Mouse (Mus musculus) thymus, postnatal 0 days (tissue): Measurements from ENCODE around the gene Sergef. TPM values are rescaled to one million over a fixed set of nuclear protein-coding genes. Genes with fewer than 3 reads are reported as not detected.
A peak's percentile ranks its signal among the peaks of the same experiment; 100 is the strongest.

Experiments used
- DNase-seq: peaks from one replicate; pipeline ENCODE4 v3.0.0-alpha.2; 2015; ENCODE audit warnings: low spot score
- polyA plus RNA-seq: library from polyadenylated mRNA; unstranded; fragments of >200 nt; fragmentation: Nextera tagmentation; extraction: Ambion mirVana; gene quantifications from 2 replicates; pipeline ENCODE4 v1.2.1, GENCODE M21; 2015

Sergef gene
- polyA plus RNA-seq, 1 experiment from 2014 or later: 11.1 TPM

DNA sequence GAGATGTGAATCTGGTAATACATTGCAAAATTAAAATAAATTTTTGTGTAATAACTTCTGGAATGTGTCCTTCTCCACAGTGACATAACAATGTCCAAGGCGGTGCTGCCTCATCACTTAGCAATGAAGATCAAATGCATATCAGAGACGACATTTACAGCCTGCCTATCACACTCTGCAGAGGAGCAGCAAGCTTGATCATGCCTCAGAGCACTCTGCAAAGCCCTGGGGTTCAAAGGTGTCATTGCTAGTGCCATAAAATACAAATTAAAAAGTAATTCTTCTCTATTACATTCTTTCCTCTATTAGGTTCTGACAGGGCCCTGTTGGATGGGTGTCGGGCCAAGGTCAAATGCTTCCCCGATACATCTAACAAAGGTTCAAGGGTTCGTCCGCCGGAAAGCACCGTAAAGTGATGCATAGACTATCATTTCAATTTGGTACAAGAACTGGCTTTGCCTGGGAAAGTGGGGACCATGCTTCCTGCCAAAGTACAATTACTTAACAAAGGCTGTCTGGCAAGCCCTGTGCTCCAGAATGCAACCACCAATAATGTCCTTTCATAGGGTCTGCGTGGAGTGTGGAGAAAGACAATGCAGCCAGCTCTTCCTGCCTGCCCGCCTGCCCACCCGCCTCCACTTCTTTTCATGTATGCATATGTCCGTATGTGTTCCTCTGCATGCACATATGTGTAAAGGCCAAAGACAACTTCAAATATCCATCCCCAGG is 130.9 kb downstream of the Sergef start:
- DNase-seq: no peak

DNA sequence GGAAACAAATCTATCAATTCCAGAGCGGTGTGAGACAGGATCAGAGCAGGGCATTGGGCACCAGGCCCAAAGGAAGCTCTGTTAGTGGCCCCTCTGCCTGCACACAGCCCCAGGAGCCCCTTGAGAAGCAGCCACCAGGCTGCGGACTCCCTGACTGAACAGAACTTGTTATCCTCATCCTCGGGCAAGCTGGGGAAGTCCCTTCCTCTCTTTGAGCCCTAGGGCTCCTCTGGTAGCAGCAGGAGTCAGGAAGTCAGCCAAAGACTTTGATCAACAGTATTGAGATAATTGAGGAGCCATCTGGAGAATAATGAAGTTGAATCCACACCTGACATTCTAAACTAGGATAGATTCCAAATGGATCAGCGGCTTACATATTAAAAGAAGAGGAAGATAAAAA is 135.4 kb downstream of the Sergef start:
- DNase-seq: no peak

DNA sequence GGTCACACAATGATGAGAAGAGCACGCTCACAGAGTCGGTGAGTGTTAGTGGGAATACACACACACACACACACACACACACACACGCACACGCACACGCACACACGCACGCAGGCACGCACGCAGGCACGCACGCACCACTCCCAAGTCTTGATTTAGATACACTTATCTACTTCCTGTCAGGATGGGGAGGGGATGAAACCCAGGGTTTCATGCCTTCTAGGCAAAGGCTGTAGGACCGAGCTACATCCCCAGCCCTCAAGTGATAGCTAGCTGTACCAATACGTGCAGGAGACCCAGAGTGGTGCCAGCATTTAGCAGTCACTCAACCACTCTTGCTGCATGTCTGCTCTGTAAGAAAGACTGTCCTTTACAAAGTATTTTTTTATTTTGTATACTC is 137.0 kb downstream of the Sergef start:
- DNase-seq: no peak

DNA sequence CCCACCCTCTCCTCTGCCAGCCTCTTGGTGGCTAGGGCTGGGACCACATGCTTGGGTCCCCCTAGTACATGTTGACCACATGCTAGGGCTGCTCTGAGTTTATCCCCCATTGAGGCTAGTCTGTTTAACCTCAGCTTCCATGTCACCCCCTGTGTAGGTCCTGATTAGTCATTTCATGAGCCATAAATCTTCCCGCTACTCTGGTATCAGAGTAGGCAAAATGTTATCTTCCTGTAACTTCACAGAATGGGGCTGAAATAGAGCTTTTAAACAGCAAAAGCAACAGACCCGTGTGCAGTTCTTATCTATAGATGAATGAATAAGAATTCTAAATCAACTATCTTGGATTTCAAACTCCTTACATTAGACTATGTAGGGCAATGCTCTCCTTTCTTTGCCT is 138.1 kb downstream of the Sergef start:
- no peak for DNase-seq

DNA sequence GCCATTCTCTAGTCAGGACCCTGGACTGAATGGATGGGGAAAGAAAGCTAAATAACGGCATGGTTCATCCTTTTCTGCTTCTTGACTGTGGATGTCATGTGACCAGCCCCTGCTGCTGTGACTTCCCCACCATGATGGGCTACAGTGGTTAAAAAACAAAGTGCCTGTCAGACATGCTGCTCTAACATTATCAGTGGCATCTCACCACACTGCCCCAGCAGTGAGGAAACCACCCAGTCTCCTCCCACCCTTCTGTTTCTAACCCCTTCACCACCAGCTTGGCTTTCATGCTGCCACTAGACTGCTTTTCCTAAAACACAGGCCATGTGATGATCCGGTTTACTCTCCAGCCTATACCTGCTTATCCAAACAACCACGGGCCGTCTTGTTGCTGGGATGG is 140.0 kb downstream of the Sergef start:
- DNase-seq: peak; percentile 61

DNA sequence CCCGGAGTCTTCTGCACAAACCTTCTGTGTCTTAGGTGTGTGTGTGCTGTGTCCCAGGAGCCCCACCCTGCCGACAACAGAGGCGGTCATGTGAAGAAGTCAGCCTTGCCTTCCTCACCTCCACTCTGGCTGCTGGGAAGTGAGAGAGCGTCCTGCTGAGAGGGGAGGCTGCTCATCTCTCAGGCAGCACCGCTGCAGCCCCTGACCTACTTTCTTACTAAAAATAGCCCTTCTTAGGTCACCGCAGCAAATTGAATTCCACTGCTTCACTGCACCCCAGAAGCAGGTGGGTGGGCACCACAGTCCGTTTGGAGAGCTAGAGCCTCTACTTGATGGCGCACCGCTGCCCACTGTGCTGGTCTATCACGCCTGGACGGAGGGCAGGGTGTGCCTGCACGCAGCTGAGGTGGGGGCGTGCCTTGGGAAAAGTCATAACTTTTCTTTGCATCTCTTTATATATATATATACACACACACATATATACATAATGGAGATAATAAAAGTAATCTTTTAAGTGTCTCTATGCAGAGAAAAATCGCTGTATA is 147.4 kb downstream of the Sergef start:
- DNase-seq: no peak

DNA sequence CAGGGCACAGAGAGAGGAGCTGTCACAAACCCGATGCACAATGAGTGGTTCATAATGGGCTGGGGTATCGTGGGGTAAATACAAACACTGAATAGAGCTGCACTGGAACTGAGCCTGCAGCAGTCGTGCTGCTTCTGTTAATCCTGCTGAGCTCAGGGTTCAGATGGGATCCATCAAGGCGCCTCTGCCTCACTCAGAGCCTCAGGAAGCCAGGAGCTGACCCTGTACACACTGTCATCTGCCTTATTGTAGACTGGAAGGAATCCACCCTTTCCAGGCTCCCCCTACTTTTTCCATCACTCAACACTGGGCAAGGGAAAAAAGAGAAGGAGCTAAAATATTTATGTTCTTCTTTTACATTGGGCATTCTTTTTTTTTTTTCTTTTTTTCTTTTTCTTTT is 152.3 kb downstream of the Sergef start:
- no peak for DNase-seq

DNA sequence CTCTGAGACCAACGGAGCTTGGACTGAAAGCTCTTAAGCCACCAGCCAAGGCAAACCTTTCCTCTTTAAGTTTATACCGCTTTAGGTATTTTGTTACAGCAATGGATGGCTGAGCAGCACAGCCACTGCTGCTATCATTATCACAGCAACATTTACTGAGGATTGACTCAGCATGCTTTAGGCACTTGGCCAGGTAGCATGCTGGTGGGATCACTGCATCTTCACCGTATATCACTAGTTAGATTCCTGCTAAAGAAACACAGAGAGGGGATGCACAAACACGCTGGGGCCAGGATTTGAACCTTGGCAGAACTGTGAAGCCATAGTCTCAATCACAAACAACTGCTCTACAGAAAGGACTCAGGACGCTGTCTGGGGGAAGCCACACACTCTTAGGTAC is 152.8 kb downstream of the Sergef start:
- DNase-seq: no peak

DNA sequence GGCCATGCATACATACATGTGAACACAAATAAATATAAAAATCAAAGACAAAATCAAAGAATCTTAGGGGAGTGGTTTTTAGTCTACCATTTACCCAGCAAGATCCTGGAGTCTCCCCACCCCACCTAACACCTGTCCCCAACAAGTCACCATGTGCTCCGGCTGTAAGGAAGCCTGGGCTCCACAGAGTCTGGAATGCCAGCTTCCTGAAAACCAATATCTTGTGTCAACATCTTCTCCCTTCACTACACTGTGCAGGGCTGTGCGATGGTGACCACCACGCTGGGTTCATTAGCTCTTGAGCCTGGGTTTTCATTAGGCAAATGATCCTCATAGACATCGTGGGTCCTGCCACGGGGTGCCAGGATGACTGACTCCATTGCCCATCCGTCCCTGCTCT is 155.4 kb downstream of the Sergef start:
- DNase-seq: no peak

DNA sequence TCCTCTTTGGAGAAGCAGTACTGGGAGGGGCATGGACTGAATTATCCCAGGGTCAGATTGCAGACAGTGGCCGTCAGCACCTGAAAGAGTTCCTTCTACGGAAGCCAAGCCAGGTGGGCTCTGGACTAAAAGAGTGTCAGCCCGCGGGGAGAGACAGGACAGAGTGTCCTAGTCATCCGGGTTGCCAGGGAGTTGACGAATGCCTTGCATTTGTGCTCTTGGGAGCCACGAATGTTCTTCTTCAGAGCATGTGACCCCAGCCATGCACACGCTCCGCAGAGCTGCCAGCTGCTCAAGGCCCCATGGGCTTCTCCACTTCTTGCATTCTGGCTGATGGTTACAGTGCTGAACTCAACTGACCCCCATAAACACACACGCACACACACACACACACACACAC is 156.6 kb downstream of the Sergef start:
- no peak for DNase-seq

DNA sequence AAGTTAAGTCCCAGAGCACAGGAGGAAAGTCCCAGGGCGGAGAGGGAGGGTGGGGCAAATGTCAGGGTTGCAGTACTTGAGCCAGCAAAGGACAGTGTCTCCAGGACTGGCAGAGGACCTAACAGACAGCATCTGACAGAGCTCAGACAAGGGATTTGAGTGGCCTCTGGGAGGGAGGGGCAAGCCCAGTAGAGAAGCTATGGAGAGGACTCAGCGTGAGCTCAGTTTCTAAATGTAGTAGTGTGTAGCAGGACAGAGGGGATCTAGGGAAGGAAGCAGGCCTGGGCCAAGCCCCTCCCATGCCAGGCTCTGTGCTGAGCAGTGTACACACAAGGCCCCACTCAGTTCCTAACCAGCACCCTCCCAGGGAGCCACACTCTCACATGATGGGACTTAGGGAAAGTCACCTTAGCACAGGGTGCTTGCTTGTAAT is 157.5 kb downstream of the Sergef start:
- DNase-seq: no peak

DNA sequence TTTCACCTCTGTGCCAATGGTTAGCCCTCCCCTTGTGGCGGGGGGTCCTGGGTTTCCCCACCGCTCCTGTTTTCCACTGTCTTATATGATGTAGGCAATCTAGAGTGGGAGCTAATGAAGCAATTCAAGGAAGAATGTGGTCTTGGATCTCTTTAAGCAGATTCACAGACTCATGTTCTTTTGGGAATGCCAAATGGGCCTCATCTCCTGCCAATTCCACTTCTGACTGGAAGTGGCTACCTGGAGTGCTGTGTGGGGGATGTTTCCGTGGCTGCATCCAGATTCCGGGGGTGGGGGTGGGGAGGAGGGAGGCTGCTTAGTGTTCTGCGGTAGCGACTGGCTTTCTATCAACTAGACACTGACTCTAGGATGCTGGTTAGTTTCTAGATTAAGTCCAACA is 159.8 kb downstream of the Sergef start:
- no peak for DNase-seq

DNA sequence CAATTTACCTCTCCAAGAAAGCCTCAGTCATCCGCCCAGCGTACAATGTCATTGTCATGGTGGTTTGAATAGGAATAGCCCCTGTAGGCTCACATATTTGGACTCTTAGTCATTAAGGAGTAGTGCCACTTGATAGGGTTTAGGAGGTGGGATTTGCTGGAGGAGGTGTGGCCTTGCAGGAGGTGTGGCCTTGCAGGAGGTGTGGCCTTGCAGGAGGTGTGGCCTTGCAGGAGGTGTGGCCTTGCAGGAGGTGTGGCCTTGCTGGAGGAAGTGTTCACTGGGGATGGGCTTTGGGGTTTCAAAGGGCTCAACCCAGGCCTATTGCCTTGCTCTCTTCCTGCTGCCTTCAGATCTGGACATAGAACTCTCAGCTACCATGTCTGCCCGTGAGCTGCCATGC is 162.2 kb downstream of the Sergef start:
- no peak for DNase-seq

DNA sequence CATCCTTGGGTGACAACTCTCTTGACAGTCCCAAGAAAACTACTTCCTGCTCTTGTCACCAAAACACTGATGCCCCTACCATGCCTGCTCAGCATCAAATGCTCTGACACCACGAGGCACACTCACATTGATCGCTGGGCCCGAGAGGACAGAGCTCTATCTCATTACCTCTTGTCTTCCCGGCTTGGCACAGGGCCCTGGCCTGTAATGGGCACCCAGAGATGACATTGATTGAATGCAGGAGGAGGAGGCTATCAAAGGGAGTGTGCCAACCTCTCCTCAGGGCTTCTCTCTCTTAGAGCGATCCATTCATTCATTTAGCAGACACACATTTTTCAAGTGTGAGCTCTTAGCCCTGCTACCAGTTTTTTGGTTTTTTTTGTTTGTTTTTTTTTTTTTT is 164.1 kb downstream of the Sergef start:
- DNase-seq: no peak

DNA sequence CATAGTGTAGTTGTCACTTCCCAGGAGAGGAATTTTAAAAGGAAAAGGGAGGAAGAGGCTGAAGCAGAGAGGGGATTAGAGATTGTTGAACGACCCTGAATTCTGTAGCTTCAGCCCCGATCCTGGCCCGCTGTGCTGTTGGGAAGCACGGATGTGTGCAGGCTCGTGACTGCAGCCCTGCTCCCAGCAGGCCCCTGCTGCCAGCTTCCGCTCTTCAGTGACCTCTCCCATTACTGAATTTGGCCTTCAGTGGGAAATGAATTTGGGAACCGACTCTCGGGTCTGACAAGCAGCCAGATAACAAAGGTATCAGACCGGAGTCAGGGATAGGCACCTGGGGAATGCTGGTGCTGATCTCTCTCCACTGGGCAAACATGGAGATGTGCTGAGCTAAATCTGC is 166.5 kb downstream of the Sergef start:
- no peak for DNase-seq

DNA sequence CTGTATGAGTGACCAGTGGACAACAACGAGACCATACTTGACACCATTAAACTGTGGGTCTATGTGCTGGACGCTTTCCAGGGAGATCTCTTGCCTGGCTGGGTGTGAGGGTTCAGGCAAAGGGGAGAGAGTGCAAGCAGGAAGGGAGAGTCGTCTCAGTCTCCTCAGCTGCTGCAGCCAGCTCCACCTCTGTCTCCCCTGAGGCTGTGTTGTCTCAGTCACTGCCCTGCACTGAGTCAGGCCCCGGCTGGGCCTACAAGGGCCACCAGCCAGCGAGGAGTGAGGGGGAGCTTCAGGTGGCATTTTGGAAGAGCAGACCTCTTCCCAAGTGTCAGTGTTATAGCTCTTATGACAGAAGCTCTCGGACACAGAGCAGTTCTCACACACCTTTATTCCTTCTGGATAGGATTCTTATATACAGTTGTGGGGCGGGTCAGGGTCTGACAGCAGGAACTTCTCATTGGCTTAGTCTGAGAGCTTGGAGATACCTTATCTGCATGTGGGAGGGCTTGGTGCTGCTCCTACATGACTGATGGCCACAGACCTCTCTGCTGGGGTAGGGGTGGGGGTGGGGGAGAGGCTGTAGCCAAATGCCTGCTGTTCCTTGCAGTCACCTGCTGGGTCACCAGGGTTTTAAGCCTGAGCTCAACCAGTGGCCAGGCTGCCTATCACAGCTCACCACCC is 168.4 kb downstream of the Sergef start:
- DNase-seq: no peak

DNA sequence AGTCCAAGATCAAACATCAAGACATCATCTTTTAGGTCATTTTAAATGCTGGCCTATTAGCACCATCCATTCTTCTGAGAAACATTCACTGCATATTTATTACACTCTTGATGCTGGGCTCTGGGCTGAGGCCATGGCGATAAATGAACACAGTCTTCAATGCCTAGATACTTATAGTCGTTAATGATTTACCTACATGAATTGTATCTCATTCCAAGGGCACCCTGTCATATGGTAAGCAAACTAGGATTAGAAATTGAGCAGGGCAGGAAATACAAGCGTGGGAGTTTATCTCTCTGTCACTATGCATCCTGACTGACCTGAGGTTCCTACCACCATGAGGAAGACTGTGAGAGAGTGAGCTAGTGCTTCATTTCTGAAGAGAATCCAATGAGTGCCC is 170.1 kb downstream of the Sergef start:
- no peak for DNase-seq

DNA sequence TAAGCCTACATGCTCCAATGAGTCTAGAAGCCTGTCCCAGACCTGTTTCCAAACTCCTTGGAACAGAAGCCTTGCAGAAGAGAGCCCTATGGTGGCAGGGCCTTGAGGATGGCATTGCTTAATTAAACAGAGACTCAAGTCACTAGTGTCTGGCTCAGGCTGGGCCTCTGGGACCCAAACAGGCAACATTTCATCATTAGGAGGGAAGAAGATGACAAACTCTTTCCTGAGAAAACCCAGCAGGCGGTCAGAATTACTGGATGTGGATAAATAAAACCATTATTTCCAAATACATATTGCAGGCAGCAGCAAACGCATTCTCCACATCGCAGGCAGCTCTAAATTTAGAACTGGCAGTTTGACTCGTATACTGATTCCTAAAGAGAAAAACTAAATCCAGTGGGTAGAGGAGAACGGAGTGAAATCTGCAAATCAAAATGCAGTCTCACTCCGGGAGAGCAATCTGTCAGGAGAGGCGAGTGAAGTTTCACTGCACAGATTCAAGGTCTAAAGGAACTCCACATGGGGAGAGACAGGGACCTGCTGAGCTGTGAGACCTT is 173.1 kb downstream of the Sergef start:
- no peak for DNase-seq

DNA sequence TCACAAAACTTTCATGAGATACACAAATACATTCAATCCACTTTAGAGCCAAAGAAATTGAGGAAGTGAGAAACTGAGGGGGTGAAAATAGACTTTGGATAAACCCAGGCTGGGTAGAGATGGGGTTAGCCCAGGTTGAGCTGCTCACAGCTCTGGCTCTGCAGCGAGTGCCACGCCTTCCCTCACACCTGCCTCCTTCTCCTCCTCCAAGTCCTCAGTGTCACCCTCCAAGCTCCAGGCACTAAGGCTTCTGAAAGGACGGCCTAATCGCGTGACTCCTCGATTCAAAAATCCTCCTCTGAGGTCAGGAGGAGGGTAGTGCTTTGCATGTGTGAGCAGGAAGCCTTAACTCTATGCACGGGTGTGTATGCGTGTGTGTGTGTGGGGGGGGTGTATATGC is 176.5 kb downstream of the Sergef start:
- DNase-seq: no peak

DNA sequence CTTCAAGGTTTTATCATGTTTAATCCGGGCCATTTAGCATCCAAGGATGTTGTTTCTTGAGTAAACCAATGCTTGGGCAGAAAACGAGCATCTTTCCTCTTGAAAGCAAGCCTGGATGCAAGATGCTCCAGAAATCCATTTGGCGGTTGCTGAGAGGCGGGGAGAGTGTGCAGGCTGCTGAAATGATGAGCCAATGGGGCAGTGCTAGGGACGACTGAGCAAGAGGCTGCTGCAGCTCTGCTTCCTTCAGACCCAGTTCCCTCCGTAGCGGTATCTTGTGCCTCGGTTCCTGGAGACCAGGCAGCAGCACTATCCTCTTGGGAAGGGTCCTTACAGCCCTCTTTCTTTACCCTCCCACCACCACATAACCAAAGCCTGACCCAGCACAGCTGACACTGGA is 177.3 kb downstream of the Sergef start:
- DNase-seq: no peak

DNA sequence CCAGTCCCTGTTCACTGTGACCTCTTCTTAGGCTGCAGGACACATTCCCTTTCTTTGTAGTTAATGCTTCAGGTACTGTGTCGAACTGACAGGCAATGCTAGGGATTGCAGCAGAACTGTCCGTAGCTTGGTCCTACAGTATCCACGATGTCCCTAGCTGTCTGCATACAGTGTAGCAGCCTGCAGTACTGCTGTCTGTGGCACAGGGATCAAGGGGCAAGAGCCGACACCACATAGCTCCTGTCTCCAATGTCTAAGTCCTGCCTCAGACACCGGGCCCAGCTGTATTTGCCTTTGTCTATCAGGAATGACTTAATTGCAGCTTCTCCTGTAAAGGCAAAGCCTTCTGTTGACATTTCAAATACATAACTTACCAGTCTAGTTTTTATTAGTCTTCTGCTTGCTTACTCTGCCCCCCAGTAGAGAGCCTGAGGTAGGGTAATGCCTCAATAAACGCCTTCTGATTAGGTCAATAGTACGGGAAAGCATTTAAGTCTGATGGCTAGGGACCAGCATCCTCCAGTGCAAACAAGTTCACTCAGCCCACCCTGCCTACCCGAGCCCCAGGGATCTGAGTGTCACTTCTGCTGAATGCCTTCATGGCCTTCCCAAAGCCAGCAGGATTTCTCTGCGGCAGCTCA is 179.9 kb downstream of the Sergef start:
- no peak for DNase-seq

DNA sequence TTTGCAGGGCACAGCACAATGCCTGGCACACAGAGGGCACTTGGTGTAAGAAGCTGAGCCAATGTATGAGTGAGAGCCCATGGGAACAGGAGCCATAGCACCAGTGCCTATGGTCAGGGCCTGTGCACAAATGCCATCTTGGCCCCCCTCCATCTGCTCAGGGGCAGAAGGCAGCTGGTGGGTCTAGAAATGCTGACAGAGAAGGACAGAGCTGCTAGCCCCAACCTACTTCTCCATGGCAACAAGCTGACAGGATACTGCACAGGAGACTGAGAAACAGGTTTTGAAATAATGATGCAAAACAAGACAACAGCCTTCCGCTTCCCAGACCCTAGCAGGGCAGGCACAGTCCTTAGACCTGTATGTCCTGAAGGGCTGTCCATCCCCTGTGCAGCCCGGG is 180.4 kb downstream of the Sergef start:
- DNase-seq: no peak
